Mouse (Mus musculus): Measurements from ENCODE around the gene Sys1. TPM values are rescaled to one million over a fixed set of nuclear protein-coding genes. Genes with fewer than 3 reads are reported as not detected.

The Sys1 gene
- total and polyA plus RNA-seq, 3 experiments, result 85.8 to 94.3 TPM; not detected in 1

DNA sequence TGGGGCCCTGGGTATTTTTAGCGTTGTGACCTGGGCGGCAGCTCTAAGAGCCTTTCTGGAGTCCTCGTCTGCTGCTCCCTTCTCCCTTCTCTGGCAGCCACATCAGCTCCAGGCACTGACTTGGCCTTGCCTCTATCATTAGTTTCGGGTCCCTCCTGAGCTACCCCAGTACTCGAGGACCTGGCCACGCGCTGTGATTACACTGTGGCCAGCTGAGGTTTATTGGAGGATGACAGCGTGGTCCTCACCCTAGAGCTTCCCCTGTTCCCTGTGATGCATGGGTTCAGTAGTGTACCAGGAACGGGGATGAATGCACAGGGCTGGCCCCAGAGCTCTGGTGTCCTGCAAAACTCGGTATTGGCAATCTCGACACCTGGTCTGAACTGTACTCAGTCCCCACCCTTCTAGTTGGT, 30.4 kb downstream of the Sys1 start:
- Histone ChIP-seq H3K9me3 (replicated peaks; ENCODE audit: insufficient read depth, low read length) (no peaks in the 10 kb centered on the region), H3K4me1 (ENCODE audit: control insufficient read depth in 1 of 2, insufficient read depth in 2 of 2, low read length in 2 of 2) (peaks cover 4 to 10% of the 10 kb centered on the region in 2 experiments; a peak in 3 of 4 replicates), H3K27me3 (ENCODE audit: control insufficient read depth in 1 of 2, insufficient read depth in 2 of 2, low read length in 2 of 2) (no peaks in the 10 kb centered on the region), H3K27ac (ENCODE audit: control insufficient read depth, low read depth, low read length) (no peak overlapping the region), H3K9ac (ENCODE audit: control insufficient read depth, low read depth, low read length, poor library complexity, severe bottlenecking) (no peak overlapping the region; the same call in 1 of the 2 replicates), H3K79me2 (ENCODE audit: control insufficient read depth, insufficient read depth, low read length, poor library complexity) (peaks cover 4% of the 10 kb centered on the region; the same call in 1 of the 2 replicates), H3K4me3 (ENCODE audit: control insufficient read depth in 1 of 2, insufficient read depth in 1 of 2, low read depth in 2 of 2, low read length in 2 of 2) (peak overlapping the region; percentile 76 to 86; a peak in 3 of 4 replicates), H3K36me3 (ENCODE audit: control insufficient read depth in 1 of 2, insufficient read depth in 2 of 2, low read length in 2 of 2) (peaks cover 3 to 4% of the 10 kb centered on the region in 2 experiments)
- TF ChIP-seq KAT2A (conservative IDR thresholded peaks at IDR 0.05; ENCODE audit: low read depth, low read length) (no peak), MYB (IDR thresholded peaks at IDR 0.05; ENCODE audit: low read depth, low read length) (no peak), MAZ (IDR thresholded peaks at IDR 0.05; ENCODE audit: low read depth, low read length) (no peak), MEF2A (IDR thresholded peaks at IDR 0.05; ENCODE audit: extremely low read depth, insufficient replicate concordance, low read depth, low read length, poor library complexity, severe bottlenecking) (no peak), BHLHE40 (IDR thresholded peaks at IDR 0.05; ENCODE audit: borderline replicate concordance, low read depth, low read length) (no peak), ETS1 (IDR thresholded peaks at IDR 0.05; ENCODE audit: low read depth, low read length) (no peak)
- DNase-seq (ENCODE audit: low read depth, low spot score), result no peak

DNA sequence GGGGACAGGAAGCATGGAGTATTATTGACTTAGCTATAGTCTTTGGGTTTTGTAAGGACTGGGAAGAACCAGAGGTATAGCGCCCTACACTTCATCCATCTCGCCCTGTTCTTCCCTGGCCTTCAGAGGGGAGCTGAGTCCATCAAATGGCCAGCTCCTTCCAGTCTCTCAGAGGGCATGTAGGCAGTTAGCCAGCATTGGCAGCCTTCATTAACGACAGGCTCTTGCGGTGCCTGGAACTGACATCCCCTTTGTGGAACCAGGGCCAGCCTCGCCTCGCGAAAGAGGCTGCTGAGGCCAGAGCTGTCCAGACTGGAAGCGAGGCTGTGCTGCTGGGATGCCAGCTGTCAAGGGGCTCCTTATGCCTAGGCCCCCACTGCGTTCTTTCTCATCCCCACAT, 31.0 kb downstream of the Sys1 start:
- Histone ChIP-seq H3K4me3 (ENCODE audit: control insufficient read depth in 1 of 2, insufficient read depth in 1 of 2, low read depth in 2 of 2, low read length in 2 of 2) (no peak overlapping the region), H3K9me3 (replicated peaks; ENCODE audit: insufficient read depth, low read length) (no peaks in the 10 kb centered on the region), H3K4me1 (ENCODE audit: control insufficient read depth in 1 of 2, insufficient read depth in 2 of 2, low read length in 2 of 2) (peaks cover 4 to 15% of the 10 kb centered on the region in 2 experiments), H3K27ac (ENCODE audit: control insufficient read depth, low read depth, low read length) (no peak overlapping the region), H3K27me3 (ENCODE audit: control insufficient read depth in 1 of 2, insufficient read depth in 2 of 2, low read length in 2 of 2) (no peaks in the 10 kb centered on the region), H3K79me2 (ENCODE audit: control insufficient read depth, insufficient read depth, low read length, poor library complexity) (peaks cover 4% of the 10 kb centered on the region; the same call in 1 of the 2 replicates), H3K9ac (ENCODE audit: control insufficient read depth, low read depth, low read length, poor library complexity, severe bottlenecking) (no peak overlapping the region), H3K36me3 (ENCODE audit: control insufficient read depth in 1 of 2, insufficient read depth in 2 of 2, low read length in 2 of 2) (peaks cover 3 to 7% of the 10 kb centered on the region in 2 experiments)
- no peak for TF ChIP-seq MYC (IDR thresholded peaks at IDR 0.05; ENCODE audit: low read depth, low read length)
- TF ChIP-seq JUND (IDR thresholded peaks at IDR 0.05; ENCODE audit: low read depth, low read length), result no peak
- TF ChIP-seq HCFC1 (IDR thresholded peaks at IDR 0.05; ENCODE audit: low read depth, low read length), result no peak
- TF ChIP-seq EP300 (IDR thresholded peaks at IDR 0.05; ENCODE audit: low read depth in 1 of 2, low read length in 2 of 2), result no peak
- TF ChIP-seq ETS1 (IDR thresholded peaks at IDR 0.05; ENCODE audit: low read depth, low read length), result no peak
- TF ChIP-seq MAX (IDR thresholded peaks at IDR 0.05; ENCODE audit: low read length), result no peak
- TF ChIP-seq ZMIZ1 (IDR thresholded peaks at IDR 0.05; ENCODE audit: low read depth, low read length), result no peak
- no peak for TF ChIP-seq MYB (IDR thresholded peaks at IDR 0.05; ENCODE audit: low read depth, low read length)
- no peak for DNase-seq (ENCODE audit: low read depth, low spot score)

DNA sequence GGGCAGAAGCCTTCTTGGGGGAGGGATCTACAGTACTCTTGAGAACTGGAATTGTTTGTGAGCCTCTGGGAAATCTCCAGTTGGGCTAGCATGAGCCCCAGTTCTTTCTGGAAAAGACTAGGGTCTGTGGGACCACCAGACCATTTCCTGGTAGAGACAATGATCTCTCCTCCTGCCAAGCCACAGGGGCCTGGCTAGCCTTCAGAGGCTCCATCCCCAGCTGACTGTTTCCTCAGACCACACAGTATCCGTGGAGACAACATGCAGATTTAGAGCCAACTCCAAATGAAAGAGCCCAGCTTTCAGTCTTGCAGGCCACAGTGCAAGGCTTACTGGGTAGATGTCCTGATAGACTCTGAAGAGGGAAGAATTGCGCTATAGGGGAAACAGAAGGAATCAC, 37.4 kb downstream of the Sys1 start:
- Histone ChIP-seq H3K36me3 (ENCODE audit: control insufficient read depth in 1 of 2, insufficient read depth in 2 of 2, low read length in 2 of 2) (peaks cover 3 to 22% of the 10 kb centered on the region in 2 experiments), H3K4me1 (ENCODE audit: control insufficient read depth in 1 of 2, insufficient read depth in 2 of 2, low read length in 2 of 2) (peaks cover 2 to 18% of the 10 kb centered on the region in 2 experiments), H3K79me2 (ENCODE audit: control insufficient read depth, insufficient read depth, low read length, poor library complexity) (peaks cover 10% of the 10 kb centered on the region), H3K27ac (ENCODE audit: control insufficient read depth, low read depth, low read length) (no peak overlapping the region), H3K9me3 (replicated peaks; ENCODE audit: insufficient read depth, low read length) (no peaks in the 10 kb centered on the region), H3K4me3 (ENCODE audit: control insufficient read depth in 1 of 2, insufficient read depth in 1 of 2, low read depth in 2 of 2, low read length in 2 of 2) (no peak overlapping the region), H3K27me3 (ENCODE audit: control insufficient read depth in 1 of 2, insufficient read depth in 2 of 2, low read length in 2 of 2) (no peaks in the 10 kb centered on the region), H3K9ac (ENCODE audit: control insufficient read depth, low read depth, low read length, poor library complexity, severe bottlenecking) (no peak overlapping the region)
- no peak for DNase-seq (ENCODE audit: low read depth, low spot score)
- no peak for TF ChIP-seq TCF12 (IDR thresholded peaks at IDR 0.05; ENCODE audit: low read depth, low read length)
- no peak for TF ChIP-seq UBTF (IDR thresholded peaks at IDR 0.05; ENCODE audit: borderline replicate concordance, insufficient read depth, low read depth, low read length)
- no peak for TF ChIP-seq USF2 (IDR thresholded peaks at IDR 0.05; ENCODE audit: borderline replicate concordance in 1 of 2, insufficient read depth in 1 of 2, low read depth in 1 of 2, low read length in 2 of 2)
- no peak for TF ChIP-seq CHD2 (IDR thresholded peaks at IDR 0.05; ENCODE audit: low read length)
- no peak for TF ChIP-seq MYB (IDR thresholded peaks at IDR 0.05; ENCODE audit: low read depth, low read length)
- no peak for TF ChIP-seq KAT2A (conservative IDR thresholded peaks at IDR 0.05; ENCODE audit: low read depth, low read length)
- no peak for TF ChIP-seq TAL1 (IDR thresholded peaks at IDR 0.05; ENCODE audit: low read length)
- TF ChIP-seq ELF1 (IDR thresholded peaks at IDR 0.05; ENCODE audit: low read depth, low read length), result no peak
- no peak for TF ChIP-seq HCFC1 (IDR thresholded peaks at IDR 0.05; ENCODE audit: low read depth, low read length)
- TF ChIP-seq MAZ (IDR thresholded peaks at IDR 0.05; ENCODE audit: low read depth, low read length), result no peak
- TF ChIP-seq NRF1 (IDR thresholded peaks at IDR 0.05; ENCODE audit: insufficient read depth, low read depth, low read length, poor library complexity, severe bottlenecking), result no peak
- TF ChIP-seq SIN3A (IDR thresholded peaks at IDR 0.05; ENCODE audit: low read length), result no peak
- no peak for TF ChIP-seq MYC (IDR thresholded peaks at IDR 0.05; ENCODE audit: low read depth, low read length)
- TF ChIP-seq TBP (IDR thresholded peaks at IDR 0.05; ENCODE audit: low read depth, low read length), result no peak
